Mouse (Mus musculus) heart, embryonic 16.5 days (tissue): ENCODE data around the gene Rgs11. TPM values are rescaled to one million over a fixed set of nuclear protein-coding genes. Genes with fewer than 3 reads are reported as not detected.

Source experiments
- ATAC-seq: fragments of 200-750 bp; cut with Nextera tagmentation; replicated peaks from 2 replicates; pipeline ENCODE4 v1.8.0; 2017; ENCODE audit warnings: moderate number of reproducible peaks; ENCODE audit not compliant: insufficient read depth, low FRiP score; ENCODE audit errors: extremely low read depth
- H3K27ac ChIP-seq: fragments of 300-500 bp; sonication (generic); 2 replicates; pipeline ENCODE4 v1.5.1; 2014; ENCODE audit warnings: mild to moderate bottlenecking, low read length, control low read depth, moderate library complexity
- H3K27me3 ChIP-seq: fragments of 300-500 bp; sonication (generic); 2 replicates; pipeline ENCODE4 v1.6.1; 2014; ENCODE audit warnings: low read length, mixed read lengths; ENCODE audit not compliant: control insufficient read depth, insufficient read depth
- H3K36me3 ChIP-seq: fragments of 300-500 bp; sonication (generic); 2 replicates; pipeline ENCODE4 v1.6.1; 2014; ENCODE audit not compliant: control insufficient read depth, insufficient read depth
- H3K4me1 ChIP-seq: fragments of 300-500 bp; sonication (generic); 2 replicates; pipeline ENCODE4 v1.6.1; 2014; ENCODE audit warnings: low read length, mixed read lengths; ENCODE audit not compliant: control insufficient read depth, insufficient read depth
- H3K4me2 ChIP-seq: fragments of 300-500 bp; sonication (generic); 2 replicates; pipeline ENCODE4 v1.6.1; 2014; ENCODE audit warnings: low read depth, mild to moderate bottlenecking, control low read depth, low read length
- H3K4me3 ChIP-seq: fragments of 300-500 bp; sonication (generic); 2 replicates; pipeline ENCODE4 v1.5.1; 2014; ENCODE audit warnings: mild to moderate bottlenecking, control low read depth, low read length
- H3K9ac ChIP-seq: fragments of 300-500 bp; sonication (generic); 2 replicates; pipeline ENCODE4 v1.6.1; 2014; ENCODE audit warnings: low read length, control low read depth
- H3K9me3 ChIP-seq: fragments of 300-500 bp; sonication (generic); replicated peaks from 2 replicates; pipeline ENCODE4 v1.6.1; 2016; ENCODE audit warnings: low read length; ENCODE audit not compliant: control insufficient read depth
- WGBS: fragments of 180-500 bp; shearing (Covaris S2); extraction: QIAGEN DNeasy Blood & Tissue Kit; methylation state at CpG from one replicate; pipeline ENCODE4 v1.1.7; 2014; 5-methylcytosine and 5-hydroxymethylcytosine counted together
- polyA plus RNA-seq: library from polyadenylated mRNA; unstranded; fragments of >200 nt; fragmentation: Nextera tagmentation; extraction: Ambion mirVana; gene quantifications from 2 replicates; pipeline ENCODE4 v1.2.1, GENCODE M21; 2015

The Rgs11 gene
- polyA plus RNA-seq, 1 experiment from 2014 or later = 6.1 TPM

- Histone ChIP-seq H3K9me3 (no peaks in the 10 kb centered on the region), H3K4me1 (no peaks in the 10 kb centered on the region), H3K4me2 (no peak overlapping the region), H3K27me3 (no peaks in the 10 kb centered on the region), H3K27ac (no peak overlapping the region), H3K9ac (no peak overlapping the region), H3K4me3 (no peak overlapping the region), H3K36me3 (no peaks in the 10 kb centered on the region)
- ATAC-seq = no peak
- WGBS = 83% methylated on average over 7 of the region's 7 CpGs
Measured at GRCm38 (mm10) chr17:26212241-26212640, 9.5 kb downstream of the Rgs11 start.

- no peak overlapping the region for H3K4me2 ChIP-seq
- no peak for ATAC-seq
- H3K9me3 ChIP-seq = no peaks in the 10 kb centered on the region
- 81% methylated on average over 11 of the region's 11 CpGs for WGBS
- H3K36me3 ChIP-seq = no peaks in the 10 kb centered on the region
- no peaks in the 10 kb centered on the region for H3K27me3 ChIP-seq
- H3K27ac ChIP-seq = no peak overlapping the region
- no peak overlapping the region for H3K4me3 ChIP-seq
- no peaks in the 10 kb centered on the region for H3K4me1 ChIP-seq
- no peak overlapping the region for H3K9ac ChIP-seq
Measured at GRCm38 (mm10) chr17:26212681-26213080, 9.9 kb downstream of the Rgs11 start.

GRCm38 (mm10) chr17:26221508-26221907, 18.8 kb downstream of the Rgs11 start:
- H3K27ac ChIP-seq = no peak overlapping the region
- no peak overlapping the region for H3K9ac ChIP-seq
- no peak for ATAC-seq
- H3K9me3 ChIP-seq = no peaks in the 10 kb centered on the region
- H3K4me3 ChIP-seq = no peak overlapping the region
- H3K4me1 ChIP-seq = peaks cover 2% of the 10 kb centered on the region; the same call in 1 of the 2 replicates
- no peaks in the 10 kb centered on the region for H3K27me3 ChIP-seq
- 66% methylated on average over 2 of the region's 2 CpGs for WGBS
- H3K4me2 ChIP-seq = no peak overlapping the region
- H3K36me3 ChIP-seq = no peaks in the 10 kb centered on the region

GRCm38 (mm10) chr17:26225150-26225549, 22.4 kb downstream of the Rgs11 start:
- H3K36me3 ChIP-seq = no peaks in the 10 kb centered on the region
- H3K27ac ChIP-seq = no peak overlapping the region
- H3K27me3 ChIP-seq = no peaks in the 10 kb centered on the region
- WGBS = 57% methylated on average over 12 of the region's 12 CpGs
- H3K9ac ChIP-seq = no peak overlapping the region
- no peaks in the 10 kb centered on the region for H3K9me3 ChIP-seq
- H3K4me2 ChIP-seq = no peak overlapping the region
- no peak overlapping the region for H3K4me3 ChIP-seq
- ATAC-seq = no peak
- peaks cover 2% of the 10 kb centered on the region; the same call in 1 of the 2 replicates for H3K4me1 ChIP-seq

- Histone ChIP-seq H3K9ac (no peak overlapping the region), H3K36me3 (no peaks in the 10 kb centered on the region), H3K9me3 (no peaks in the 10 kb centered on the region), H3K4me2 (no peak overlapping the region), H3K4me3 (no peak overlapping the region), H3K27ac (no peak overlapping the region), H3K4me1 (peaks cover 2% of the 10 kb centered on the region; the same call in 1 of the 2 replicates), H3K27me3 (no peaks in the 10 kb centered on the region)
- 84% methylated on average over 5 of the region's 5 CpGs for WGBS
- no peak for ATAC-seq
Measured at GRCm38 (mm10) chr17:26229776-26230175, 27.0 kb downstream of the Rgs11 start.

- 87% methylated on average over 5 of the region's 5 CpGs for WGBS
- ATAC-seq = no peak
- Histone ChIP-seq H3K4me3 (no peak overlapping the region), H3K4me1 (no peaks in the 10 kb centered on the region), H3K9ac (no peak overlapping the region), H3K36me3 (no peaks in the 10 kb centered on the region), H3K4me2 (no peak overlapping the region), H3K27me3 (no peaks in the 10 kb centered on the region), H3K9me3 (no peaks in the 10 kb centered on the region), H3K27ac (no peak overlapping the region)
Measured at GRCm38 (mm10) chr17:26231156-26231555, 28.4 kb downstream of the Rgs11 start.

- no peaks in the 10 kb centered on the region for H3K4me1 ChIP-seq
- H3K36me3 ChIP-seq = no peaks in the 10 kb centered on the region
- H3K27ac ChIP-seq = no peak overlapping the region
- H3K9ac ChIP-seq = no peak overlapping the region
- 73% methylated on average over 8 of the region's 8 CpGs for WGBS
- no peak for ATAC-seq
- H3K9me3 ChIP-seq = no peaks in the 10 kb centered on the region
- no peak overlapping the region for H3K4me2 ChIP-seq
- H3K4me3 ChIP-seq = no peak overlapping the region
- H3K27me3 ChIP-seq = no peaks in the 10 kb centered on the region
Measured at GRCm38 (mm10) chr17:26232863-26233262, 30.1 kb downstream of the Rgs11 start.

GRCm38 (mm10) chr17:26234386-26234785, 31.6 kb downstream of the Rgs11 start:
- Histone ChIP-seq H3K36me3 (no peaks in the 10 kb centered on the region), H3K9ac (no peak overlapping the region), H3K4me1 (no peaks in the 10 kb centered on the region), H3K4me3 (no peak overlapping the region), H3K9me3 (no peaks in the 10 kb centered on the region), H3K27ac (no peak overlapping the region), H3K4me2 (no peak overlapping the region), H3K27me3 (no peaks in the 10 kb centered on the region)
- ATAC-seq = no peak
- 88% methylated on average over 8 of the region's 8 CpGs for WGBS

GRCm38 (mm10) chr17:26235077-26235815, 32.5 kb downstream of the Rgs11 start:
- no peaks in the 10 kb centered on the region for H3K36me3 ChIP-seq
- no peaks in the 10 kb centered on the region for H3K27me3 ChIP-seq
- no peak overlapping the region for H3K4me2 ChIP-seq
- H3K4me3 ChIP-seq = no peak overlapping the region
- ATAC-seq = no peak
- H3K4me1 ChIP-seq = no peaks in the 10 kb centered on the region
- no peak overlapping the region for H3K9ac ChIP-seq
- H3K9me3 ChIP-seq = no peaks in the 10 kb centered on the region
- no peak overlapping the region for H3K27ac ChIP-seq
- 58% methylated on average over 13 of the region's 13 CpGs for WGBS
